Mouse (Mus musculus): ENCODE results near the gene Emilin2.

DNA sequence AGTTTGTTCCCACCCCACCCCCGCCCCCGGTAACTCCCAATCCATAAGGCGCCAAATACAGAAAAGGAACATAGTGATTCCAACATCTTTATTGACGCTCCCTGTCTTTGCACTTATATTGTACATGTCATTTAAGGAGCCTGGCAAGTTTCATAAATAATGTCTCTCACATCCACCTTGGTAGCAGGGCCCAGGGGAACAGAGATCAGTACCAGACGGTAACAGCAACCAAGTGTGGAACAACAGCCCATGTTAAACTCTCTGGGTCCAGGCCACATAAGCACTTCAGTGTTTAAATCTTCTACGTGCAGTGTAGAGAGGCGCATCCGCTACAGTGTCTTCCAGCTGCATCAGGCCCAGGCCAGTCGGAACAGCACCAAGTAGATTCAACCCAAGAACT, 59.7 kb downstream of the Emilin2 start:
- no peak for TF ChIP-seq CTCF (IDR thresholded peaks at IDR 0.05; ENCODE audit: low read depth)
- no peak for TF ChIP-seq EP300 (IDR thresholded peaks at IDR 0.05; ENCODE audit: low read depth)

All from liver, postnatal 0 days (tissue).